Mouse (Mus musculus): ENCODE data around the gene Hnrnpk.
"Not testable (repeated sequence)": the region's sequence is repeated elsewhere in the genome, so short reads cannot be mapped to it uniquely, and the experiment has no call there.

Gene Hnrnpk

GRCm38 (mm10) chr13:58403243-58403642, at the start of gene Hnrnpk:
Gene Hnrnpk (minus strand): TSS chr13:58403343.
- peak; percentile 5 for DNase-seq (ENCODE audit: low read depth)

DNA sequence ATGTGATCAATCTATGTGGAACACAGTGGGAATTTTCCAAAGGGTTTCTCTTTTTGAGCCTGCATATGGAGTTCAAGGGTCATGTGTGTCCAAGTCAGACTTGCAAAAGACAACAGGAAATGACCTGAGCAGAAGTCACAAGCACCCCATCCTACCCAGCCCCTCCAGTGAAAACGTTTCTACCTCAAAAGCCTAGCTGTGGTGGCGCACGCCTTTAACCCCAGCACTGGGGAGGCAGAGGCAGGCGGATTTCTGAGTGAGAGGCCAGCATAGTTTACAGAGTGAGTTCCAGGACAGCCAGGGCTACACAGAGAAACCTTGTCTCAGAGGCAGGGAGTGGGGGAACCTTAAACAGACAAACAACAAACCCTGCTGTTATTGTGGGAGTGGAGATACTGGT, 49.1 kb upstream of the Hnrnpk start:
- no peak for DNase-seq (ENCODE audit: low read depth)

GRCm38 (mm10) chr13:58450459-58451182, 47.5 kb upstream of the Hnrnpk start:
- no peak for DNase-seq (ENCODE audit: low read depth)

DNA sequence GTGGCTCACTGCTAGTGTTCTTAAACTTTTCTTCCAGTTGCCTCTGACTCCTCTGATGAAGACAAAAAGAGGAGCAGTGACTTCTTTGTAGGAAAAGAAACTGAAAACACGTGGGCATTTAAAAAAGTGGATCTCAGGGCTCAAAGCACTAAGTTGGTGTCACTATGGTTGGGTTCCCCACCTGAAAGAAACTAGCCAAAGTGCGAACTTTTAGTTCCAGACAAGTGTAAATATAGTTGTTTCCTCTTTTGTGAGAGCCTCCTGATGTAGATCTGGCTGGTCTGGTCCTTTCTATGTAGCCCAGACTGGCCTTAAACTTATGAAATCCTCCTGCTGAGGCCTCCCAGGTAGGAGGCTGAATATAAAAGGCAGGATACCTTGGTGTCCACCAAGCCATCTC, 43.4 kb upstream of the Hnrnpk start:
- DNase-seq (ENCODE audit: low read depth) = no peak

GRCm38 (mm10) chr13:58443787-58444186, 40.6 kb upstream of the Hnrnpk start:
- DNase-seq (ENCODE audit: low read depth) = peak; percentile 70

DNA sequence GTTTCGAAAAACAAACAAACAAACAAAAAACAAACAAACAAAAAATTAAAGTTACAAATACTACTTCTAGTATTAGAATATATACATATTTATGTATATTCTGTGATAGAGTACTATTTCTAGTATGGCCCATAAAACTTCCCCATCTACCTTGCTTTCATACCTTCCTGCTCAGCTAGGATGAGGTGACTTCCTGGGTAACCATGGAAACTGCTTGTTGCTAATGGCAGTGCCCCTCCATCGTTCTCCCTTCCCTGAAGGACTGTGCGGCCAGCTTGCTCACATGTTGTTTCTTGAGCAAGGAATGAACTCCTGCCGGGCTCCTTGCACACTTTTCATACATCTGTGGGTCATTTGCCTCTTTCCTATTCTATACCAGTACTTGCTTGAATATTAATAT, 40.2 kb upstream of the Hnrnpk start:
- DNase-seq (ENCODE audit: low read depth) = no peak

DNA sequence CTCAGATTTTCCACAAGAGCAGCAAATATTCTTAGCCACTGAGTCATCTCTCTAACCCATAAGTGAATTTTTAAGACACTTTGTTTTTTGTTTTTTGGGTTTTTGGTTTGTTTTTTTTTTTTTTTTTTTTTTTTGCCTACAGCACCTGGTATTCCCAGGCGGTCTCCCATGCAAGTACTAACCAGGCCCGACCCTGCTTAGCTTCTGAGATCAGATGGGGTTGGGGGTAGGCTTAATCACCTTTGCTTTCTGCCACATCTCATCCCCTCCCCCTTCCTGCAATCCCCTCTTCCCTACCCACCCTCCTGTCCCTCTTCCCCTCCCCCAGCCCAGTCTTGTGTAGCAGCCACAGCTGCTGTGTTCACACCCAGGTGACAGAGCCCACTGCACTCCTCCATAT, 36.6 kb upstream of the Hnrnpk start:
- no peak for DNase-seq (ENCODE audit: low read depth)

DNA sequence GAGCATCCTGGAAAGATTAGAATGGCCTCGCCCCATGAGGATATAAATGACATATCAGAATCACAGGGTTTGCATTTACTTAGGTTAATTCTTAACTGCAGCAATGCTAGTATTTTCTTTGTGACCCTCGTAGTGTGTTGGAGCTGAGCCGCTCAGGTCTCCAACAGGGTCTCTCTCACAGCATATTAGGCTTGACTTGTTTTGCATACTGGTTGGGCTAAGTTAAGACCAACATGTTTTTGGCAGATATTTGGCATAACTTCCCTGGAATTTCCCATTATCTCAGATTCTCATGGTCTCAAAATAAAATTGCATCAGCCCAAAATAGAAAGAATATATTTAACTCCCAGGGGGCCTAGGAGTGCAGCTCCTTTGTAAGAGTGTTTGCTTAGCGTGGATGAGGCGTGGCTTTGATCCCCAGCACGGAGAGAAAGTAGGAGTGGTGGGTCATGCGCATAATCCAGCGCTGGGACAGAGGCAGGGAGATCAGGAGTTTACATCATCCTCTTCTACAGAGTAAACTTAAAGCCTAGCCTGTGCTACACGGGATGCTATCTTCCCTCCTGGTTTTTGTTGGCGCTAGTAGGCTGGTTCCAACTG, 20.0 kb upstream of the Hnrnpk start:
- peak; percentile 60 for DNase-seq (ENCODE audit: low read depth)

DNA sequence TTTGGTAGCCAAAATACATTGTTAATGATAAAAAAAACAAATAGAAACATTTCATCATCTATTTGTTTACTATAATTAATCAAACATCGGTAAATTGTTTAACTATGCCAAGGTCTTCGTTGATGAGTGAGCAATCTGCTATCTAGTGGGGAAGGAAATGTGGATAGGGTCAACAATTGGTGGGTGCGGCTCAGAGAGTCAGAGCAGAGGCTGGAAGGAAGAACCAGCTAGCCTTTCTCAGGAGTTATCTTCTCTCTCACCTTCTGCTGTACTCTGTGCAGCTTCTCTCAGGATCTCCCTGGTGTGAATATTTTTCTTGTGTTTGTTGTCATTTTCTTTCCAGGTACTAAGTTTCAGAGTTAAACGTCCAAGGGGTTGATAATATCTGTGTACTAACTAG, 19.1 kb upstream of the Hnrnpk start:
- no peak for DNase-seq (ENCODE audit: low read depth)

- no peak for DNase-seq (ENCODE audit: low read depth)
Observed at GRCm38 (mm10) chr13:58421026-58421425, 17.9 kb upstream of the Hnrnpk start.

DNA sequence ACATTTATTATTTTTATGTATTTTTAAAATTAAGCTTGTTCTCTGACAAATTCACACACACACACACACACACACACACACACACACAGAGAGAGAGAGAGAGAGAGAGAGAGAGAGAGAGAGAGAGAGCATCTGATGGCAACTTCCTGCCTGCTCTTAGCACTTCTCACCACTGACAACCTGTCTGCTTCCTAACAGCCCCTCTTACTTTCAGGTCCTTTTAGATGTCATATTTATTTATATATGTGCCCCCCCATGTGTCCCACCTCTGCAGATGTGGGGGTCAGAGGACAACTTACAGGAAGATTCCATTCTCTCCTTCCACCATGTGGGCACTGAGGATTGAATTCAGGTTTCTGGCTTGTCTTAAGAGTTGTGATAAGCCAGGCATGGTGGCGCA, 16.1 kb upstream of the Hnrnpk start:
- DNase-seq (ENCODE audit: low read depth) = no peak

GRCm38 (mm10) chr13:58418656-58419055, 15.5 kb upstream of the Hnrnpk start:
- no peak for DNase-seq (ENCODE audit: low read depth)

- DNase-seq (ENCODE audit: low read depth) = peak; percentile 15
Observed at GRCm38 (mm10) chr13:58415838-58416237, 12.7 kb upstream of the Hnrnpk start.

DNA sequence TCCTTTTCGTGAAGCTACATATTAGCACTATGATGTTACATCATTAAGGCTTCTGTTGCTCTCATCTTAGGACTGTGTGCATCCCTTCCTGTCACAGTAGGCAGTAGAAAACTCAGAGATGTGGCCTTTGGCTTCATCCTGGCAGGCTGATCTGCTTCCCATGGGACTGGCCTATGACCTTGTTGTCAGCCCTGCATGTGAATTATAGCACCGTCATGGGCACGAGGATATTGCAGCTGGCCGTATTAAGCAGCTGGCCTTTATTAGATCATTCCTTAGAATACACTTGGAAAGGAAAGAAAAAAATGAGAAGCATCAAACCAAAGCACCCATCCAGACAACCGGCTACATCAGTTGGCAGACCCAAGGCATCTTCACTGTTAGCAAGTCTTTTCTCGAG, 12.2 kb upstream of the Hnrnpk start:
- DNase-seq (ENCODE audit: low read depth) = peak; percentile 8

- DNase-seq (ENCODE audit: low read depth) = no peak
Observed at GRCm38 (mm10) chr13:58411073-58411472, 7.9 kb upstream of the Hnrnpk start.

DNA sequence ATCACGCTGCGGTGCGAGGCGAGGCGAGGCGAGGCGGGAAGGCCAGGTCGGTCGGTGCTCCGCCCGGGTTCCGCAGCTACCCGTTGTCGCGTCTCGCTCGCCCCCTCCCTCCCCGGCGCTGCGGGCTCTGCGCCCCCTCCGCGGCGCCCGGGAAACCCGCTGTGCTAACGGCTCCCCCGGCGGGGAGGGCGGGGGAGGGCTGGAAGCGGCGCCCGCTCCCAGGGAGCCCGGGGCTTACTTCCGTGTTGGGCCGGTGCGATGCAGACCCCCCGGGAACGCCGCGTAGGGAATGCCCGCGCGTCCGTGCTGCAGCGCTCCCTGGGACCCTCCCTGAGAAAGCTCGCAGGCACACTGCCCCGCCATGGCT, 416 bp downstream of the Hnrnpk start:
- DNase-seq (ENCODE audit: low read depth) = no peak

DNA sequence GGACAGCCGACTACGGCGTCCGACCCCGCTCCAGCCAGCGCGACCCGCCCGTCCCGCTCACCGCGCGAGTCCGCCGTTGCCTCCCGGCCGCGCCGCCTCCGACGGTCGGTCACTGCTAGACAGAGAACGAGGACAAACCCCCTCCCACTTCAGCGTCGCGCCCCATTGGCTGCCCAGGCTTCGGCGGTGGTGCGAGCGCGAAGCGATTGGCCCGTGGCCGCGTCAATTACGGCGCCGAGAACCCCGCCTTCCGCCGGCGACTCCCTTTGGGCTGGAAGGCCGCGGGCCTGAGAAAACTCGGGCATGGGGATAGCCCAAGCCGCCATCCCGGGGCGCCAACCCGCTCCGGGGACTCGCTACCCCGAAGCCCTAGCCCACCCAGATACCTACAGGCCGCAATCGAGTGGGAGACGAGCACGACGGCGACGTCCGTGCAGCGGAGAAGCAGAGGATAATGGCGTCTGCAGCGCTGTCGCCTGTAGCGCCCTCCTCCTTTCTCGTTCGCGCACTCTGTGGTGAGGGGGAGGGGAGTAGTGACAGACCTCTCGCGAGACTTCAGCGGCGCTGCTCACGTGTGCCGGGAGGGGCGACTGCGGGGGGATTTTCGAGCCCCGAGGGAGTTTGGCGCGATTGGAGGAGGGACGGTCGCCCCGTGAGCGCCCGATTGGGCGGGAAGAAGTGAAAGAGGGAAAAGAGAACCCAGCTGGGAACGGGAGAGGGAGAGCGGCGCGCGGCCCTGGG, 970 bp downstream of the Hnrnpk start, which contains the start of gene Rmi1:
Rmi1 (plus strand) TSS at position 246 of the 741 bp plus-strand sequence.
- peak; percentile 98 for DNase-seq (ENCODE audit: low read depth)

GRCm38 (mm10) chr13:58401135-58402002, 1.8 kb downstream of the Hnrnpk start:
- DNase-seq (ENCODE audit: low read depth) = peak; percentile 85

DNA sequence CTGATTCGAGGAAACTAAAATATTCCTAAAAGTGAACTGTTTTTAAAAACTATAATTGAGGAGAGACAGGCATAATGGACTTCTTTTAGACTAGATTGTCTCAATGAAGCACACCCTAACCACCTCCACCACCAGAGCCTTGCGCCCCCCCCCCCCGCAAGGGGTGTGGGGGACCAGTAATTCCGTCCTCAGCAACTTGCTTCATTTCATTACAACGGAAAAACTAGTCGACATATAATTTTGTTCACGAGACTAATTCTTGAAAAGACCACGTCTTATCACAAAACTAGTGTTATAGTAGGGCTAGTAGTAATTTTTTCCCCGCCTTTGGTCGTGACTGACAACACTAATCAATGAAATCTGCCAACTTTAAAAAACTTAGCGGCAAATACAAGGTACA, 2.6 kb downstream of the Hnrnpk start:
- peak; percentile 39 for DNase-seq (ENCODE audit: low read depth)

DNA sequence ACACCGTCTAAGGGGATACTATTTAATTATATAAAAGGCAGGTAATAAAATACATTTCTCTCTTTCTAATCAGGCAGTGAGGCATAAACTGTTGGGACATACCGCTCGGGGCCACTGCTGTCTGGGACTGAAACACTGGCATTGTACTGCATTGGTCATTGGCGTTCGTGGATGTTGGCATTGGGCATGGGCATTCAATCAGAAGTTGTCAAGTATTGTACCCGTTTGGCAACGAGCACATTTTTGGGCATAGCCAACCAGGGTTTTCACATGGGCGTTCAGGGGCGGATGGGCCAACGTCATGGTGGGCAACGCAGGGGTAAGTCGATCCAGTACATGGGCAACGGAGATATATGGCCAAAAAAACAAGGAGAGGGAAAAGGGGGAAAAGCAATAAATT, 5.5 kb downstream of the Hnrnpk start:
- no peak for DNase-seq (ENCODE audit: low read depth)

GRCm38 (mm10) chr13:58394392-58394791, 8.8 kb downstream of the Hnrnpk start:
- not testable (repeated sequence) for DNase-seq (ENCODE audit: low read depth)

GRCm38 (mm10) chr13:58389324-58389951, 13.7 kb downstream of the Hnrnpk start:
- peak; percentile 12 for DNase-seq (ENCODE audit: low read depth)

Data from NIH3T3 (cell line).